Mouse (Mus musculus): ENCODE measurements around the gene Hist1h2ab. TPM values are rescaled to one million over a fixed set of nuclear protein-coding genes. Genes with fewer than 3 reads are reported as not detected.
A peak's percentile ranks its signal among the peaks of the same experiment; 100 is the strongest.

Hist1h2ab gene
- total RNA-seq, 2 experiments from 2014 or later, result 19.9 to 21.0 TPM

GRCm38 (mm10) chr13:23757921-23758320 lies 7.0 kb downstream of the Hist1h2ab start:
- Histone ChIP-seq H3K27ac (no peak overlapping the region), H3K4me3 (no peak overlapping the region)
- intact Hi-C loops (cut with DNase I), result no loop called here
- DNase-seq (ENCODE audit: extremely low spot score in 1 of 2, low spot score in 2 of 2), result no peak
- TF ChIP-seq CTCF (IDR thresholded peaks at IDR 0.05), result no peak

- no peak overlapping the region for H3K27ac ChIP-seq
- intact Hi-C loops (cut with DNase I), result no loop called here
- DNase-seq (ENCODE audit: extremely low spot score in 1 of 2, low spot score in 2 of 2), result no peak
- no peak overlapping the region for H3K4me3 ChIP-seq
- TF ChIP-seq CTCF (IDR thresholded peaks at IDR 0.05), result no peak
These were observed 8.4 kb downstream of the Hist1h2ab start for GRCm38 (mm10) chr13:23759251-23759771.

GRCm38 (mm10) chr13:23759916-23760239 lies 9.0 kb downstream of the Hist1h2ab start:
- no peak for TF ChIP-seq CTCF (IDR thresholded peaks at IDR 0.05)
- no peak overlapping the region for H3K4me3 ChIP-seq
- peak overlapping the region; percentile 87; the same call in 1 of the 2 replicates for H3K27ac ChIP-seq
- intact Hi-C loops (cut with DNase I), result loop anchor here (5.0 kb wide), 3 partner anchors 178 to 1718 kb away; partner anchors contain the start of genes Abt1, Hist1h2ag, Hist1h2bj and Hist1h4d
- no peak for DNase-seq (ENCODE audit: extremely low spot score in 1 of 2, low spot score in 2 of 2)

- Histone ChIP-seq H3K27ac (peak overlapping the region; percentile 87), H3K4me3 (peak overlapping the region; percentile 66)
- intact Hi-C loops (cut with DNase I), result loop anchor here (5.0 kb wide), 3 partner anchors 178 to 1718 kb away; partner anchors contain the start of genes Abt1, Hist1h2ag, Hist1h2bj and Hist1h4d
- peak in 1 of 2 experiments; percentile 19 for DNase-seq (ENCODE audit: extremely low spot score in 1 of 2, low spot score in 2 of 2)
- no peak; the same call in 1 of the 2 replicates for TF ChIP-seq CTCF (IDR thresholded peaks at IDR 0.05)
These were observed 9.5 kb downstream of the Hist1h2ab start for GRCm38 (mm10) chr13:23760240-23760971.

- intact Hi-C loops (cut with DNase I), result loop anchor here (1.0 to 5.0 kb wide), 4 partner anchors 140 to 1719 kb away; partner anchors contain the start of genes Abt1, Hist1h2ag, Hist1h2be and Hist1h2bj
These were observed 10.3 kb downstream of the Hist1h2ab start, which contains the start of gene Hist1h4a for GRCm38 (mm10) chr13:23760972-23761864. TSS of gene Hist1h4a (minus strand) at chr13:23761230.

GRCm38 (mm10) chr13:23761871-23762821 lies 11.2 kb downstream of the Hist1h2ab start, which contains the start of gene Hist1h3a:
TSS of gene Hist1h3a (minus strand) at chr13:23762386.
- peak; percentile 50 to 57 for DNase-seq (ENCODE audit: extremely low spot score in 1 of 2, low spot score in 2 of 2)
- intact Hi-C loops (cut with DNase I), result loop anchor here (1.0 to 5.0 kb wide), 4 partner anchors 141 to 1720 kb away; partner anchors contain the start of genes Abt1, Hist1h2ag, Hist1h2be and Hist1h2bj
- peak within 1 kb of the TSS; percentile 66 for H3K4me3 ChIP-seq
- peak within 1 kb of the TSS; percentile 90 for H3K27ac ChIP-seq

More at GRCm38 (mm10) chr13:23760972-23761864, 10.3 kb downstream of the Hist1h2ab start, which contains the start of gene Hist1h4a:
- DNase-seq (ENCODE audit: extremely low spot score in 1 of 2, low spot score in 2 of 2), result peak; percentile 98 to 99
- Histone ChIP-seq H3K4me3 (peak within 1 kb of the TSS; percentile 66), H3K27ac (peak within 1 kb of the TSS; percentile 87)
- no peak for TF ChIP-seq CTCF (IDR thresholded peaks at IDR 0.05)

DNA sequence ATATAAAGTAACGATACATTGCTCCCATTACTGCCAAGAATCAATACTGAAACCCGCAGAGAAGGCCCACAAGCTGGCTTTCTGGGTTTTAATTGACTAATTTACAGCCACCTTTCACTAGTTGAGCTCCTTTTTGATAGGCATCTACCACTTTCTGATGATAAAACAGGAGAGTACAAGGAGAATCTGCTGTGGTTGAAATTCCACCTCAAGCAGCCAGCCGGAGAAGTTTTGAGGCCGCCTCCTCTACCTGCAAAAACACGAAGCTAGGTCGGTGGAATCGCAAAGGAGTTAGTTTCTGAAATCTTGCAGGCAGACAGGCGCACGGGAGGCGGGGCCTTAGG lies 12.3 kb downstream of the Hist1h2ab start:
- intact Hi-C loops (cut with DNase I), result loop anchor here (5.0 kb wide), 3 partner anchors 181 to 1721 kb away; partner anchors contain the start of genes Abt1, Hist1h2ag, Hist1h2bj and Hist1h4d
- Histone ChIP-seq H3K27ac (peak overlapping the region; percentile 90), H3K4me3 (peak overlapping the region; percentile 66)
- no peak for DNase-seq (ENCODE audit: extremely low spot score in 1 of 2, low spot score in 2 of 2)
- no peak for TF ChIP-seq CTCF (IDR thresholded peaks at IDR 0.05)

DNA sequence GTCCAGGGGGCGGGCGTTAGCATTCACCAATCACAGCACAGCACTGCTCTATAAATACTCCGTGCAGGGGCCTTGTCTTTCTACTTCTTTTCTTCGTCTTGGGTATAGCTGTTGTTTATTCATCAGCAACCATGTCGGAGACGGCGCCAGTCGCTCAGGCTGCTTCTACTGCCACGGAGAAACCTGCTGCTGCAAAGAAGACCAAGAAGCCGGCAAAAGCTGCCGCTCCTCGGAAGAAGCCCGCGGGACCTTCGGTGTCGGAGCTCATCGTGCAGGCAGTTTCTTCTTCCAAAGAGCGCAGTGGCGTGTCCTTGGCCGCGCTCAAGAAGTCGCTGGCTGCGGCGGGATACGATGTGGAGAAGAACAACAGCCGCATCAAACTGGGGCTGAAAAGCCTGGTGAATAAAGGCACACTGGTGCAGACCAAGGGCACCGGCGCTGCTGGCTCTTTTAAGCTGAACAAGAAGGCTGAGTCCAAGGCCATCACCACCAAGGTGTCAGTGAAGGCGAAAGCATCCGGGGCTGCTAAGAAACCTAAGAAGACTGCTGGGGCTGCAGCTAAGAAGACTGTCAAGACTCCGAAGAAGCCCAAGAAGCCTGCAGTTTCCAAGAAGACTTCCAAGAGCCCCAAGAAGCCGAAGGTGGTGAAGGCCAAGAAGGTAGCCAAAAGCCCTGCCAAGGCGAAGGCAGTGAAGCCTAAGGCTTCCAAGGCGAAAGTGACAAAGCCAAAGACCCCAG lies 12.8 kb downstream of the Hist1h2ab start, which contains the start of gene Hist1h1a:
Gene Hist1h1a (plus strand): TSS at position 81 of the 738 bp plus-strand sequence.
- peak; percentile 77 to 78 for DNase-seq (ENCODE audit: extremely low spot score in 1 of 2, low spot score in 2 of 2)
- no peak for TF ChIP-seq CTCF (IDR thresholded peaks at IDR 0.05)
- intact Hi-C loops (cut with DNase I), result loop anchor here (5.0 kb wide), 3 partner anchors 181 to 1721 kb away; partner anchors contain the start of genes Abt1, Hist1h2ag, Hist1h2bj and Hist1h4d
- Histone ChIP-seq H3K4me3 (peak within 1 kb of the TSS; percentile 66), H3K27ac (peak within 1 kb of the TSS; percentile 90)

- TF ChIP-seq CTCF (IDR thresholded peaks at IDR 0.05), result no peak
These were observed 13.6 kb downstream of the Hist1h2ab start for GRCm38 (mm10) chr13:23764324-23765171.

More at GRCm38 (mm10) chr13:23764324-23765171, 13.6 kb downstream of the Hist1h2ab start:
- Histone ChIP-seq H3K27ac (peak overlapping the region; percentile 90; the same call in 1 of the 2 replicates), H3K4me3 (peak overlapping the region; percentile 66; the same call in 1 of the 2 replicates)
- no peak for DNase-seq (ENCODE audit: extremely low spot score in 1 of 2, low spot score in 2 of 2)
- intact Hi-C loops (cut with DNase I), result loop anchor here (5.0 kb wide), 3 partner anchors 182 to 1722 kb away; partner anchors contain the start of genes Abt1, Hist1h2ag, Hist1h2bj and Hist1h4d

Measured in left cerebral cortex, adult 2 months (tissue).